Mouse (Mus musculus) right cerebral cortex, adult 2 months (tissue): Measurements from ENCODE around the gene Snx6.
"Not testable (repeated sequence)": the region's sequence is repeated elsewhere in the genome, so short reads cannot be mapped to it uniquely, and the experiment has no call there.

Experiments
- DNase-seq, 2 experiments: peaks; one replicate each; pipeline ENCODE4 v3.0.0; 2021 to 2022; ENCODE audit warnings: low spot score in 2 of 2

Gene Snx6

DNA sequence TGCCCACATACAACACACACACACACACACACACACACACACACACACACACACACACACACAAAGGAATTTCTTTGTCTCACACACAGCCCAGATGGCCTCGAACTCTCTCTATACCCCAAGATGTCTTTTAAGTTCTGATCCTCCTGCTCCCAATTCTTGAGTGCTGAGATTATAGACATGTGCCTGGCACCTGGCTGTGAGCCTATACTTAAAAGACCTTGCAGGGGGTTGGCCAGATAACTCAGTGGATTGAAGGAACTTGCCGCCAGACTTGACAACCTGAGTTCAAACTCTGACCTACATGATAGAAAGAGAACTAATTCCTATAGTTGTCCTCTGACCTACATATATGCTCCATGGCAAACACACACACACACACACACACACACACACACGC is 8.0 kb upstream of the Snx6 start:
- DNase-seq, result no peak

DNA sequence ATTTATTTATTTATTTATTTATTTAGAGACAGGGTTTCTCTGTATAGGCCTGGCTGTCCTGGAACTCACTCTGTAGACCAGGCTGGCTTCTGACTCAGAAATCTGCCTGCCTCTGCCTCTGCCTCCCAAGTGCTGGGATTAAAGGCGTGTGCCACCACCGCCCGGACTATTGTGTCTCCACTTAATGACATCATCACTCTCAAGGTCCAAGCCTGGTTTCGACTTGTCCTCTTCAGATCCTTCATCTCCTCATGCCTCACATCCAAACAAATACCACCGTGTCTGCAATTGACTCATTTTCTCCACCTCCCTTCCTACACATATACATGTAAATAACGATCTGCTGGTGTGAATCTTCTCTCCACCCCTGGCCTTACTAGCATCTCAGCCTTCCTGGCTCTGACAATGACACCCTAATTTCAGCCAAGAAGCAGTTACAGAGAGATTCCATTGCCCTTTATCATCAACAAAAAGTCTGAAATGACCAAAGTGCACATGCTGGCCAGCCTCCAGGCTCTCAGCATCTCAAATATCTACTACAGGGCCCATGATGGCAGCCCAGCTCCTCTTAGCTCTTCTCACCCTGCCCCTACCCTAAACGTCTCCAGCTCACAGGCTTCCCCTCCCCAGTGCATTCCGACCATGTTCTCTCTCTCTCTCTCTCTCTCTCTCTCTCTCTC is 1.2 kb upstream of the Snx6 start:
- DNase-seq, result no peak

DNA sequence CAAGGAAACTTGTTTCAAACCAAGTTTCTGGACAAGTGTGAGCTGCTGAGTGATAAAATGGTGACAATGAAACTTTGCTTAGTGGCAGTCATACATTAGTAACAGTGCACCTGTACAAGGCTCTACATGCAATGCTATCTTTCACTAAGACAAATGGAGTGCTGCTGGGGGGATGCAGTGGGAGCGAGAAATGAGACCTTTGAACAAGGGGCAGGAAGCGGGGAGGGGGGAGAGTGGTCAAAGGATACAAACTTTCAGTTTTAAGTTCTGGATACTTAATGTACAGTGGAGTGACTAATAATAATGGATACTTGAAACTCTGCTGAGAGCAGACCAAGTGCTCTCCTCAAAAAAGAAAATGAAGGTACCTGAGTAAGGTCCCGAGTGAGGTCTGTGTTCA is 1.1 kb downstream of the Snx6 start:
- no peak for DNase-seq

DNA sequence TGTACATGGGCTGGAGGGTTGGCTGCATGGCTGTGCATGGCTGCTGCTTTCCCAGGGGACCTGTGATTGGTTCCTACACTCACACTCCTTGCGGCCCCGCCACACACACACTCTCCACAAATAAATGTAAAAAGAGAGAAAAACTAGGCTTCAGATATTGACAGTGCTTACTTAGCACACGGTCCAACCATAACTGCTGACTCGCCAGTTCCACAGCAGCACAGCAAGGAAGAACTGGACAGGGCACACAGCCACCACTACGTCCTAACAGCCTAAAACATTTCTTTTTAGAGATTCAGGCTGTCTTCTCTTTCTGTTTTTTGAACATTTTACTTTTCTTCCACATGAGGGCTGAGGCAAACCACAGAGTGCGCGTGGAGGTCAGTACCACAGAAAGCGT is 4.0 kb downstream of the Snx6 start:
- no peak for DNase-seq

DNA sequence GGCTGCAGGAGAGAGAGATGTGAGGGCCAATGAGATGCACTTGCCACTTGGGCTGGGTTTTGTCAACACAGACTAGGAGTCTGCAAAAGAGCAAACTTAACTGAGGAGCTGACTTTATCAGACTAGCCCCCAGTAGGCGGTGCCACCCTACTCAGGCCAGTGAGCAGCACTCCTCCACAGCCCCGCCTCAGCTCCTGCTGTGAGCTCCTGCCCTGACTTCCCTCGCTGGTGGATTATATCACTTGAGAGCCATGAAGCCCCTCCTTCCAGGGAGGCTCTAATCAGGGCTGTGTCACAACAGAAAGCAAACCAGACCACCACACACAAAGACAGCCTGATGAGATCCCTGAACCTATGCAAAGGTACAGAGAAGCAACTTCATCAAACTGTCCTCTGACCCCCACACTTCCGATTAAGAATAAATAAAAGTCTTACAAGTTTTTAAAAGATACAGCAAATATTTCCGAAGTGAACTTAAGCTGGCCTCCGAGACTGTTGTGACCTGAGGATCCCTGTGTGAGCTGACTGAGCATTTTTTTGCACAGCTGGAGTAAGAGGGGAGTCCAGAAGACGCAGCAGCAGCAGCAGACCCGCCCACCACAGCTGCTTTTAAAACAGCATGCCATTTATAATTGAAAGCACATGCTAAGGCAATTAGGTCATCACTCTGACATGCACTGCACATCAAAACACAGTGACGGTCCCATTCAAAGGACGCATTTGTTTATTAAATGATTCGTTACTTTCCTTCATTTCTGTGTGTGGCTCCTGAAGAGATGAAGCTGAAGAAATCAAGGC is 6.0 kb downstream of the Snx6 start:
- DNase-seq, result no peak

DNA sequence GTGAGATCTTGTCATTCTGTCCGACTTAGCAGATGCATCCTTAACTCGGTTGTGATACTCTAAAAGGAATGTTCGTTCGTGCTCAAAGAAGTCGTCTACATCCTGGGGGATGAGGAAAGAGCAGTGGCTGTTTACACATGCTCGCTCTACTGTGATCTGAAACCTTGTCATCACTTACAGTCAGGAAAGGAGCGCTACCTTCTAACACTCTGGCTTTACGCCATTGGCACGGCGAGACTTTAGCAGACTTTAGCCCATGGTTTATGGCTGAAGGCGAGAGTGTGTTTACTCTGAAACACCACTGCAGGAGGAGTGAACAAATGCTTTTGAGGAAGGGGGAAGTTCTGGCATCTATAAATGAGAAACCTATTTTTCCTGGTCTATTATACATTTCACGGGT is 31.9 kb downstream of the Snx6 start:
- no peak for DNase-seq

DNA sequence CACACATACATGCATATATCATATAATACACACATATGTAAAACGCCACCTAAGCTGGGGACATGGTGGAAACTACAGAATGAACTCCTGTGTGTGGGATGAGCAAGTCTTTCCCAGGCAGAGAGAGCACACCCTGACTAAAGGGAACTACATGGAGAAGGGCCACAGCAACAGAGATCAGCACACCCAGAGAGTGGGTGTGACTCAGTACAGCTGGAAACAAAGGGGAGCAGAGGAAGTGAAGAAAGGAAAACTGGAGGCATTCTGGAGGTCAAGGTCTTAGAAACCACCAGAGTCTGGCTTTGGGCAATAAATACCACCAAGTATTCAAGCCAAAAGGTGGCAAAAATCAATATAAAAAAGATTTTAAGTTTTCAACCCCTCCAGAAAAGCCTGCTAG is 34.8 kb downstream of the Snx6 start:
- DNase-seq, result no peak

DNA sequence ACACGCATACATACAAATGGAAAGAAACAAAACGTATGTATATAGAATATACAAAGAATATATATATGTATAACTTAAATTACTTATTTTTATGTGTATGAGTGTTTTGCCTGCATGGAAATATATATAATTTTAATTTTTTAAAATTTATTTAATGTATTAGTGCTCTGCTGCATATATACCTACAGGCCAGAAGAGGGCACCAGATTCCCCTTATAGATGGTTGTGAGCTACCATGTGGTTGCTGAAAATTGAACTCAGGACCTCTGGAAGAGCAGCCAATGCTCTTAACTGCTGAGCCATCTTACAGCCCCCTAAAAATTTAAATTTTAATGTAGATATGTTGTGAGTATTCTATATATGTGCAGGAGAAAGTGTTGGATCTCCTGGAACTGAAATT is 36.7 kb downstream of the Snx6 start:
- DNase-seq, result no peak

DNA sequence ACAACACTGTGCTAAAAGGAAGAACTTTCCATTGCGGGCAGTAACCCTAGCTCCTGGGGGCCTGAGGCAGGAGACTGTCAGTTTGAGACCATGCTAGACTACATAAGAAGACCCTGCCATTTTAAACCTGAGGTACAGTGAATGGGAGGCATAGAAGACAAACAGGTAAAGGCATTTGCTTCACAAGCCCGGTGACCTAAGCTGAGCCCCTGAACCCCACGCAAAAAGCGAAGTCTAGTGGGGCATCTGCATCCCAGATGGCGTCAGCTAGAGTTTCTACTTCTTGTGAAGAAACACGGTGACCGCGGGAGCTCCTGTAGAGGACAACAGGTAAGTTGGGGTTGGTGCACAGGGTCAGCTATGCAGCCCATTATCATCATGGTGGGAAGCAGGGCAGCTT is 46.9 kb downstream of the Snx6 start:
- DNase-seq, result no peak

DNA sequence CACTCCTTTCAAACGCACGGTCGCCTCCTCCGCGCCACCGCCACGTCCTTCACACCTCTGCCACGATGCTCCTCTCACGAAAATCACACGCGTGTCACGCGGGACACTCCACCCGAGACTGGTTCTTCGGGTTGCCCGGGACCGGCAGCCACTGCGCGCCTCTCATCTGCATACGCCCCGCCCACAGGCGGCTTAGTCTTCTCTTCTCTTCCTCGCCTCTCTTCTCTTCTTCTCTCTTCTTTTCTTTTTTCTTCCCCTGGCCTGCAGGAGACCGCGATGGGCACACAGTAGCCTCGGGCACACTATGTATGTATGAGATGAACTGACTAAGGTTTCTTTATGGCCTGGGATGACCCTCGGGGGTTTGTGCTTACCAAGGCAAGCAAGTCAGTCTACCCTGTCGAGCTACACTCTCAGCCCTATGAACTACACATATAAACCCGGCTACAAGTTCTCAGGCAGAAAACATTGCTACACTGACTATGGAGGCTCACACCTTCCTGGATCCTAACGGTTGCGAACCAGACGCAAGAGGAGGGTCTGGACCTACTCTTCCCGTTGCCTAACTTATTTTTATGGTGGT is 56.8 kb downstream of the Snx6 start:
- DNase-seq, result peak in 1 of 2 experiments; percentile 14

DNA sequence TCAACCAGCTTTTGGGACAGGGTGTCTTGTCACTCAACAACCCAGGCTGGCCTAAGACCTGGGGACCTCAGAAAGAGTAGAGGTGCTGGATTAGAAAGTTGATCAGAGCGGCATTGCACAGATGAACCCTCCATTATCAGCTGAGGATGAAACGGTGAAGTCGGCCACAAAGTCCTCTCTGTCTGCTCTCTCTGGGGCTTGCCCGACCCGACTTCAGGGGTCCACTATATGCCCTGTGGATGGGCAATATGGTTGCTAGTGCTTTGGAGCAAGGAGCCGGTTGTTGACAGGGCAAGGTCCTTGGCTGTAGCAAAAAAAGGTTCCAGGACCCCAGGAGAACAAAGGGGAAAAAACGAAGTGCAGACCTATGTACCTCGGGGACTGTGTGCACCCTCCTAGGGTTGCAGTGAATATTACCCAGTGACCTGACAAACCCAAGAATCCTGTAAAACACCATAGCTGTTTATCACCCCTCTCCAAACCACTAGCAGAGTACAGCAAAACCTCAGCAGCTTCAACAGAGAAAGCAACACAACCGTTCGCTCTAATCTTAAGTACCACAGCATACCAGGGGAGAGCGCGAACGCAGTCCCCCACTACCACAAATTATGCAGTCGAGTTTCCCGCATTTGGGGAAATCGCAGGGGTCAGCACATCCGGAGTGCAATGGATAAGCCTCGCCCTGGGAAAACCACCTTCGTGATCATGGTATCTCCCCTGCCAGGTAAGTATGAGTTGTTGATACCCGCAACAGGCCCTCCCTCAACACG is 57.4 kb downstream of the Snx6 start:
- not testable (repeated sequence) for DNase-seq

DNA sequence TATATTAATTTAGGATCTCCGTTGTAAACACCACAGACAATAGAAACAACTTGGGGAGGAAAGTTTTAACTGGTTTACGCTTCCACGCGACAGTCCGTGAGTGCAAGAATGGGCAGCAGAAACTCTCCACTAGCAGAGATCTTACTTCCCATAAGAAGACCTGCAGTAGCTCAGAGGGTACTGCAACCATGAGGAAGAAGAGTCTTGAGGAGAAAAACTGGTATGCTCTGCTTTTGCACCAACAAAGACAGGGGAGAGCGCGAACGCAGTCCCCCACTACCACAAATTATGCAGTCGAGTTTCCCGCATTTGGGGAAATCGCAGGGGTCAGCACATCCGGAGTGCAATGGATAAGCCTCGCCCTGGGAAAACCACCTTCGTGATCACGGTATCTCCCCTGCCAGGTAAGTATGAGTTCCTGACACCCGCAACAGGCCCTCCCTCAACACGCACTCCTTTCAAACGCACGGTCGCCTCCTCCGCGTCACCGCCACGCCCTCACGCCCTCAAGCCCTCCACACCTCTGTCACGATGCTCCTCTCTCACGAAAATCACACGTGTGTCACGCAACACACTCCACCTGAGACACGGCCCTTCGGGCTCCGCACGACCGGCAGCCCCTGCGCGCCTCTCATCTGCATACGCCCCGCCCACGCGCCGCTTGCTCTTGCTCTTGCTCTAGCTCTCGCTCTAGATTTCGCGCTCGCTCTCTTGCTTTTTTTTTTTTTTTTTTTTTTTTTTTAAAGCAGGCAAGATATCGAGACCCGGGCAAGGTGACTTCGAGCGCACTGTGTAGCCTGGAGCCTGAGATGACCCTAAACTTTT is 61.0 kb downstream of the Snx6 start:
- DNase-seq, result peak in 1 of 2 experiments; percentile 26

DNA sequence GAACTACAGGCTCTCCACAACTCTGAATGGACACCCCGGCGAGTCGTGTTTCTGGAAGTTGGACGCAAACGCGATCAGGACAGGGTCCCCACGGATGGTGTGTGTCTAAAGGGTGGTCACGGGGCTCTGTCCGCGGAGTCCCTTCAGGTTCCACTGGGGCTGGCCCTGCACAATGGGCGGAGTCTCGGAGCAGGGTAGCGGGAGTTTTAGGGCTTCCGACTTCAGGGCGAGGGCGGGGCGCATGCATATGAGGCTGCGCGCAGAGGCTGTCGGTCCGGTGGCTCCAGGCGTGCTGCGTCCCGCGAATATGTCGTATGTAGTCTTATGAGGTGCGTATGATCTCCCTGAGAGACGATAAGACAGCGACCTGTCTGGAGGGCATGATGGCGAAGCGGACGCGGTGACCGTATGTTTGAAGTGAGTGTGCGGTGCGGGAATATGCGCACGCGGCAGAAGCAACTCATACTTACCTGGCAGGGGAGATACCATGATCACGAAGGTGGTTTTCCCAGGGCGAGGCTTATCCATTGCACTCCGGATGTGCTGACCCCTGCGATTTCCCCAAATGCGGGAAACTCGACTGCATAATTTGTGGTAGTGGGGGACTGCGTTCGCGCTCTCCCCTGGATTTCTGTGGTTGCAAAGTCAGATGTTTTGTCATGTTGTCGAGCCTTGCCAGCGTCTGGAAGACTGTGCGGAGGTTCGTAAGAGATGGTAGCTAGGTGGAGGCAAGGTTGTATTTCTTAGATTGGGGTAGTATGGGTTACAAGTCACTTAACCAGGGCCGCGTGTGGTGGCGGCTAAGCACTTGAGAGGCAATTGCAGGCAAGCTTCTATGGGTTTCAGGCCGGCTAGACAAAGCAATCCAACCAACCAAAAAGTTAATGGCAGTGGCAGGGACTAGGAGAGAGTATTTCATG is 66.1 kb downstream of the Snx6 start:
- not testable (repeated sequence) for DNase-seq

DNA sequence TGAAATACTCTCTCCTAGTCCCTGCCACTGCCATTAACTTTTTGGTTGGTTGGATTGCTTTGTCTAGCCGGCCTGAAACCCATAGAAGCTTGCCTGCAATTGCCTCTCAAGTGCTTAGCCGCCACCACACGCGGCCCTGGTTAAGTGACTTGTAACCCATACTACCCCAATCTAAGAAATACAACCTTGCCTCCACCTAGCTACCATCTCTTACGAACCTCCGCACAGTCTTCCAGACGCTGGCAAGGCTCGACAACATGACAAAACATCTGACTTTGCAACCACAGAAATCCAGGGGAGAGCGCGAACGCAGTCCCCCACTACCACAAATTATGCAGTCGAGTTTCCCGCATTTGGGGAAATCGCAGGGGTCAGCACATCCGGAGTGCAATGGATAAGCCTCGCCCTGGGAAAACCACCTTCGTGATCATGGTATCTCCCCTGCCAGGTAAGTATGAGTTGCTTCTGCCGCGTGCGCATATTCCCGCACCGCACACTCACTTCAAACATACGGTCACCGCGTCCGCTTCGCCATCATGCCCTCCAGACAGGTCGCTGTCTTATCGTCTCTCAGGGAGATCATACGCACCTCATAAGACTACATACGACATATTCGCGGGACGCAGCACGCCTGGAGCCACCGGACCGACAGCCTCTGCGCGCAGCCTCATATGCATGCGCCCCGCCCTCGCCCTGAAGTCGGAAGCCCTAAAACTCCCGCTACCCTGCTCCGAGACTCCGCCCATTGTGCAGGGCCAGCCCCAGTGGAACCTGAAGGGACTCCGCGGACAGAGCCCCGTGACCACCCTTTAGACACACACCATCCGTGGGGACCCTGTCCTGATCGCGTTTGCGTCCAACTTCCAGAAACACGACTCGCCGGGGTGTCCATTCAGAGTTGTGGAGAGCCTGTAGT is 76.4 kb downstream of the Snx6 start:
- DNase-seq, result not testable (repeated sequence)

DNA sequence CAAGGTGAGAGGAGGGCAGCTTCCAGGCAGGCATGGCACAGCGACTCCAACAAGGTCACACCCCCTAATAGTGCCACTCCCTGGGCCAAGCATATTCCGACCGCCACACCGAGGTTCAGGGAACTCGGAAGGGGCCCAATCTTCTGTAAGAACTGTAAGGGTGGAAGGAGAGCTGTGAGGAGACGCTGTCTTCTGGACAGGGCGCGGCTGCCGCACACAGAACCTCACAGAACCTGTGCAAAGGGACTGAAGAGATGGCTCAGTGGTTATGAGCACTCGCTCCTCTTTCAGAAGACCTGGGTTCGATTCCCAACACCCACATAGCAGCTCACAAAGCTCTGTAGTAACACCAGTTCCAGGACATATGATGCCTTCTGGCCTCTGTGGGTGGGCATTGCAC is 78.0 kb downstream of the Snx6 start:
- DNase-seq, result peak in 1 of 2 experiments; percentile 0

DNA sequence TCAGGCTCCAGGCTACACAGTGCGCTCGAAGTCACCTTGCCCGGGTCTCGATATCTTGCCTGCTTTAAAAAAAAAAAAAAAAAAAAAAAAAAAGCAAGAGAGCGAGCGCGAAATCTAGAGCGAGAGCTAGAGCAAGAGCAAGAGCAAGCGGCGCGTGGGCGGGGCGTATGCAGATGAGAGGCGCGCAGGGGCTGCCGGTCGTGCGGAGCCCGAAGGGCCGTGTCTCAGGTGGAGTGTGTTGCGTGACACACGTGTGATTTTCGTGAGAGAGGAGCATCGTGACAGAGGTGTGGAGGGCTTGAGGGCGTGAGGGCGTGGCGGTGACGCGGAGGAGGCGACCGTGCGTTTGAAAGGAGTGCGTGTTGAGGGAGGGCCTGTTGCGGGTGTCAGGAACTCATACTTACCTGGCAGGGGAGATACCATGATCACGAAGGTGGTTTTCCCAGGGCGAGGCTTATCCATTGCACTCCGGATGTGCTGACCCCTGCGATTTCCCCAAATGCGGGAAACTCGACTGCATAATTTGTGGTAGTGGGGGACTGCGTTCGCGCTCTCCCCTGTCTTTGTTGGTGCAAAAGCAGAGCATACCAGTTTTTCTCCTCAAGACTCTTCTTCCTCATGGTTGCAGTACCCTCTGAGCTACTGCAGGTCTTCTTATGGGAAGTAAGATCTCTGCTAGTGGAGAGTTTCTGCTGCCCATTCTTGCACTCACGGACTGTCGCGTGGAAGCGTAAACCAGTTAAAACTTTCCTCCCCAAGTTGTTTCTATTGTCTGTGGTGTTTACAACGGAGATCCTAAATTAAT is 81.5 kb downstream of the Snx6 start:
- DNase-seq, result peak; percentile 28 to 47

DNA sequence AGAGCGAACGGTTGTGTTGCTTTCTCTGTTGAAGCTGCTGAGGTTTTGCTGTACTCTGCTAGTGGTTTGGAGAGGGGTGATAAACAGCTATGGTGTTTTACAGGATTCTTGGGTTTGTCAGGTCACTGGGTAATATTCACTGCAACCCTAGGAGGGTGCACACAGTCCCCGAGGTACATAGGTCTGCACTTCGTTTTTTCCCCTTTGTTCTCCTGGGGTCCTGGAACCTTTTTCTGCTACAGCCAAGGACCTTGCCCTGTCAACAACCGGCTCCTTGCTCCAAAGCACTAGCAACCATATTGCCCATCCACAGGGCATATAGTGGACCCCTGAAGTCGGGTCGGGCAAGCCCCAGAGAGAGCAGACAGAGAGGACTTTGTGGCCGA is 85.0 kb downstream of the Snx6 start:
- DNase-seq, result peak; percentile 32 to 37
